Mouse (Mus musculus) CH12.LX (cell line): Measurements from ENCODE around the gene Armcx5. TPM values are rescaled to one million over a fixed set of nuclear protein-coding genes. Genes with fewer than 3 reads are reported as not detected.
"Not testable (repeated sequence)": the region's sequence is repeated elsewhere in the genome, so short reads cannot be mapped to it uniquely, and the experiment has no call there.

Source experiments
- DNase-seq: peaks from one replicate; pipeline ENCODE4 v3.0.0-alpha.2; 2013; ENCODE audit errors: extremely low read depth
- H3K27ac ChIP-seq: 2 replicates; pipeline ENCODE4 v1.5.1; 2012; ENCODE audit warnings: low read depth, mild to moderate bottlenecking, control low read depth, moderate library complexity; ENCODE audit not compliant: insufficient read depth
- H3K27me3 ChIP-seq: replicated peaks from 2 replicates; pipeline ENCODE3; 2012; ENCODE audit warnings: inconsistent platforms
- H3K36me3 ChIP-seq, 2 experiments: replicated peaks in 1 of 2; 2 replicates each; pipeline versions ENCODE3 to v1.6.1; 2012; ENCODE audit warnings: inconsistent platforms in 1 of 2, low read length in 1 of 2, mild to moderate bottlenecking in 1 of 2, mixed read lengths in 1 of 2, moderate library complexity in 1 of 2; ENCODE audit not compliant: control insufficient read depth in 1 of 2, insufficient read depth in 1 of 2
- H3K4me1 ChIP-seq, 2 experiments: 2 replicates each; pipeline ENCODE4 v1.6.1; 2012; ENCODE audit warnings: inconsistent platforms in 1 of 2, moderate library complexity in 1 of 2; ENCODE audit not compliant: insufficient read depth in 2 of 2, control insufficient read depth in 1 of 2
- H3K4me2 ChIP-seq: 2 replicates; pipeline ENCODE4 v1.6.1; 2012; ENCODE audit warnings: low read depth, mild to moderate bottlenecking, control low read depth; ENCODE audit not compliant: poor library complexity, insufficient read depth, severe bottlenecking
- H3K4me3 ChIP-seq, 3 experiments: fragments of 150-350 bp in 1 of 3; sonication (generic) in 1 of 3; replicated peaks in 1 of 3; 2 replicates each; pipeline versions ENCODE3 to v1.5.1; 2011 to 2012; ENCODE audit warnings: low read depth in 2 of 3, low read length in 2 of 3, mild to moderate bottlenecking in 2 of 3, moderate library complexity in 2 of 3, control low read depth in 1 of 3, improper control_type of control experiment in 1 of 3, inconsistent platforms in 1 of 3, mixed read lengths in 1 of 3; ENCODE audit not compliant: poor library complexity in 1 of 3
- H3K79me2 ChIP-seq: replicated peaks from 2 replicates; pipeline ENCODE4 v1.6.1; 2012; ENCODE audit warnings: mild to moderate bottlenecking, moderate library complexity; ENCODE audit not compliant: control insufficient read depth, poor library complexity, insufficient read depth, severe bottlenecking; ENCODE audit errors: extremely low read depth
- H3K9ac ChIP-seq: 2 replicates; pipeline ENCODE4 v1.6.1; 2012; ENCODE audit warnings: low read depth, mild to moderate bottlenecking, control low read depth, moderate library complexity; ENCODE audit not compliant: insufficient read depth
- H3K9me3 ChIP-seq: replicated peaks from 2 replicates; pipeline ENCODE3; 2012; ENCODE audit warnings: low read length, inconsistent platforms, mixed read lengths
- CHD2 ChIP-seq: IDR thresholded peaks from 2 replicates; pipeline ENCODE4 v1.6.1; 2011; ENCODE audit warnings: low read length, improper control_type of control experiment
- E2F4 ChIP-seq: IDR thresholded peaks from 2 replicates; pipeline ENCODE4 v1.6.1; 2011; ENCODE audit warnings: low read depth, low read length, improper control_type of control experiment; ENCODE audit not compliant: insufficient replicate concordance
- ELF1 ChIP-seq: IDR thresholded peaks from 2 replicates; pipeline ENCODE4 v1.6.1; 2014; ENCODE audit warnings: low read depth, mild to moderate bottlenecking, inconsistent platforms, low read length, improper control_type of control experiment
- MAX ChIP-seq: IDR thresholded peaks from 2 replicates; pipeline ENCODE4 v1.6.1; 2011; ENCODE audit warnings: low read length, improper control_type of control experiment
- MEF2A ChIP-seq: IDR thresholded peaks from 2 replicates; pipeline ENCODE4 v1.6.1; 2014; ENCODE audit warnings: low read depth, mild to moderate bottlenecking, inconsistent platforms, low read length, improper control_type of control experiment, borderline replicate concordance
- MXI1 ChIP-seq: IDR thresholded peaks from 2 replicates; pipeline ENCODE4 v1.6.1; 2011; ENCODE audit warnings: mild to moderate bottlenecking, low read depth, low read length, improper control_type of control experiment
- MYC ChIP-seq: IDR thresholded peaks from 2 replicates; pipeline ENCODE4 v1.6.1; 2011; ENCODE audit warnings: low read depth, mild to moderate bottlenecking, improper control_type of control experiment, low read length
- POLR2AphosphoS2 ChIP-seq: IDR thresholded peaks from 2 replicates; pipeline ENCODE4 v1.6.1; 2011; ENCODE audit warnings: low read depth, low read length, improper control_type of control experiment
- RAD21 ChIP-seq: IDR thresholded peaks from 2 replicates; pipeline ENCODE4 v1.6.1; 2011; ENCODE audit warnings: low read depth, mild to moderate bottlenecking, low read length, improper control_type of control experiment, moderate library complexity
- SIN3A ChIP-seq: IDR thresholded peaks from 2 replicates; pipeline ENCODE4 v1.6.1; 2012; ENCODE audit warnings: low read length, improper control_type of control experiment, inconsistent platforms
- TCF12 ChIP-seq: IDR thresholded peaks from 2 replicates; pipeline ENCODE4 v1.6.1; 2014; ENCODE audit warnings: low read depth, mild to moderate bottlenecking, inconsistent platforms, low read length, improper control_type of control experiment
- UBTF ChIP-seq: IDR thresholded peaks from 2 replicates; pipeline ENCODE4 v1.6.1; 2012; ENCODE audit warnings: low read depth, mild to moderate bottlenecking, inconsistent platforms, low read length, improper control_type of control experiment, moderate library complexity
- USF1 ChIP-seq: IDR thresholded peaks from 2 replicates; pipeline ENCODE4 v1.6.1; 2014; ENCODE audit warnings: low read depth, mild to moderate bottlenecking, inconsistent platforms, low read length, improper control_type of control experiment
- USF2 ChIP-seq: conservative IDR thresholded peaks from 2 replicates; pipeline ENCODE4 v1.6.1; 2011; ENCODE audit warnings: low read depth, low read length, improper control_type of control experiment
- ZKSCAN1 ChIP-seq: IDR thresholded peaks from 2 replicates; pipeline ENCODE4 v1.6.1; 2012; ENCODE audit warnings: low read depth, inconsistent platforms, low read length, improper control_type of control experiment, borderline replicate concordance
- ZMIZ1 ChIP-seq: IDR thresholded peaks from 2 replicates; pipeline ENCODE4 v1.6.1; 2012; ENCODE audit warnings: low read depth, mild to moderate bottlenecking, inconsistent platforms, low read length, improper control_type of control experiment
- dilution Hi-C: fragments of 300-500 bp; cut with MboI; formaldehyde crosslinking; loops from 2 replicates; pipeline ENCODE4 v1.14.3; 2020; ENCODE audit warnings: low sequenced_read_pairs; ENCODE audit not compliant: extremely low pct_unique_long_range_greater_than_20kb, extremely low pct_ligation_motif_present
- in situ Hi-C: fragments of 300-500 bp; cut with MboI; formaldehyde crosslinking; loops from 3 replicates; pipeline ENCODE4 v1.14.3; 2019; ENCODE audit warnings: low sequenced_read_pairs, low pct_ligation_motif_present, low pct_unique_long_range_greater_than_20kb, mixed read lengths
- polyA plus RNA-seq: library from polyadenylated mRNA; unstranded; fragments of >175 nt; gene quantifications from 2 replicates; pipeline ENCODE4 v1.2.1, GENCODE M21; 2012; ENCODE audit warnings: low read depth; ENCODE audit not compliant: insufficient read length
- total RNA-seq, 2 experiments: library from RNA; depleted of rRNA; stranded (reverse); fragments of 300-350 nt in 1 of 2; fragments of >200 nt in 1 of 2; gene quantifications; 2 replicates each; pipeline ENCODE4 v1.2.3; 2012 to 2014

The Armcx5 gene
- total and polyA plus RNA-seq, 3 experiments: 5.6 to 10.9 (median 7.5) TPM

DNA sequence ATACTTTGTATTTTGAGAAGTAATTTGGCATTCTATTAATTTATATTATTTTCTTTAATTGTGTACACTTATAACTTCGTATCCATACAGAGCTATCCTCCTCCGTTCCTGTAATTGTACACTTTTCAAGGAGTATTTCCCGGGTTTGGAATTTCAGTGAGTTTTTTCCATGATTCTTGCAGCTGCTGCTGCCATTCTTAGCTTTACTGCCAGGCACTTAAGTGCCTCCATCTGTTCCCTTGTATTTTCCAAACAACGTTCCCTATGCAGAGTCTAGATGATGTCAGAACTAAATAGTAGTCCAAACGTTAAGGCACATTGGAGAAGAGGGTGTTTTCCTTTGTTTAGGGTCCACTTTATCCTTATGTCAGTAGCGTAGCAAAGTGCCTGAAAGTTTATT is 49.8 kb downstream of the Armcx5 start:
- no peaks in the 10 kb centered on the region for H3K79me2 ChIP-seq
- H3K9ac ChIP-seq: no peak overlapping the region
- DNase-seq: no peak
- H3K27ac ChIP-seq: no peak overlapping the region
- in situ Hi-C loops: no loop called here
- dilution Hi-C loops: no loop called here
- H3K27me3 ChIP-seq: no peaks in the 10 kb centered on the region
- no peaks in the 10 kb centered on the region for H3K36me3 ChIP-seq
- H3K4me3 ChIP-seq: no peak overlapping the region
- H3K4me2 ChIP-seq: no peak overlapping the region
- H3K9me3 ChIP-seq: no peaks in the 10 kb centered on the region
- H3K4me1 ChIP-seq: no peaks in the 10 kb centered on the region
- TF ChIP-seq E2F4 (no peak), ZMIZ1 (no peak), SIN3A (no peak), MYC (no peak), UBTF (no peak), ZKSCAN1 (no peak), ELF1 (no peak), RAD21 (no peak), MAX (no peak), TCF12 (no peak), MXI1 (no peak), USF2 (no peak), USF1 (no peak), MEF2A (no peak), POLR2AphosphoS2 (no peak), CHD2 (no peak)
- TF ChIP-seq, all 38 proteins: peak for 0

DNA sequence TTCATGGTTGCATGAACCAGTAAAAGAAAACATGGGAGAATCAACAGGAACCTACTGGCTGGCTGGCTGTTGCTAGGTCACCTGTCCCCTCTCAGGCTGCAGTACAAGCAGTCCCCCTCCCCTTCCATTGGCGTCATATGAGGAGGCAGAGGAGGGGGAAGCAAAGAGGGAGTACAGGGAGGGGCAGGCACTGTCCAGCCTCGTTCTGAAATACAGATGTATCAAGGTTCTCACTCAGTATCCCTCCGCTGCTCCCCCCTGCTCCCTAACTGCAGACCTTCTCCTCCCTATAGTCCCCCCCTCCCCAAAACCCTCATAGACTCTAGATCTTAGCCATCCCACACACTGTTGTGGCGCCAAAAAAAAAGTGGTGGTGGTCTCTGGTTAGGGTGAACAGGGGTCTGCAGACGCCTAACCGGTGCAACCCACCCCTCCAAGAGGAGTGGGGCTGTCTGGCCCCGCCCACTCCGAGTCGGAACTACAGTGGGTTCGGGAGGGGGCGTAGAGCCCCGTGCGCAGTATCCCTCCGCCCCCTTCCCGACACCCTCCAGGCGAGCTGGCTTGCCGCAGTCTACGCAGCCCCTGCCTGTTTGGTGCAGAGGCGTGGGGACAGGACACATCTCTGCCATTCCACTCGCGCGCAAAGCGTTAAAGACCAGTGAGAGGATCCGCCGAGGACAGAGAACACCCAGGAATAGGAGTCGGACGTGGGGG is 53.2 kb downstream of the Armcx5 start:
- in situ Hi-C loops, H3K4me2 ChIP-seq, H3K79me2 ChIP-seq, H3K4me1 ChIP-seq, H3K36me3 ChIP-seq, H3K9ac ChIP-seq, dilution Hi-C loops, DNase-seq, H3K27me3 ChIP-seq, H3K27ac ChIP-seq, H3K4me3 ChIP-seq, H3K9me3 ChIP-seq: not testable (repeated sequence)

DNA sequence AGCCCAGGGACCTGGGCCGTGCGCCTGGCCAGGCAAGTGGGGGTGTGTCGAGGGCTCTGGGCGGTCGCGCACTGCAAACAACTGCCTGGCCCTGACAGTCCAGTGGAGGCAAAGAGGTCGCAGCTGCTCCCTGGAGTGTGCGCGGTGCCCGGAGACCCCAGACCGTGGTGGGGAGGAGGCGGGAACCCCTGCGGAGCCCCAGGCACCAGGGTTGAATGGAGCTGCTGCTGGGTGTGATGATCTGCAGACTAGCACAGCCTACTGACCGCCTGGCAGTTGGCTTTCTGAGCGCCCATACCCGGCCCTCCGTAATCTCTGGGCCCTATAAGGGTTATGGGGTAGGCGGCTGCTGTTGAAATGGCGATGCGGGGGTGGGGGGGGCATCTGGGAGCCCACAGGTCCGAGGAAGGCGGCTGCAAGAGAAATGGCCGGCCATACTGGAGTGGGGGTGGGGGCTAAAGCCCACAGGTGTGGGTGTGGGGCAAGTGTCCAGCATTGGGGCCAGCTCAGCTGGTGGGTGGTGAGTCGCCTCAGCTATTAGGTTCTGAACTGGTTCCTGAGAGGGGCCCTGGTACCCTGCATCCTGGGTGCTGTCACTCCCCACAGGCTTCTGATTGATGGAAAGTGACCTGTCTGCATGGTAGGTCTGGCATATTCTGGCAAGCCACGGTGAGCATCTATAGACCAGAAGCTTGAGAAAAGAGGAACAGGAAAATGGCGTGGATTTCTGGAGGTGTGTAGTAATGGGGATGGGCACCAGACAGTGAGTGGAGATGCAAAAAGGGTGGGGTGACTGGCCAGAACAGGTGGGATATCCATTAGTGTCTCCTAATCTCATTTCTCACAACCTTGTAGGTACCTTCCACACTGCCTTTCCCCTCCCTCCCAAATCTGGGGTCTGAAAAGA is 54.0 kb downstream of the Armcx5 start:
- H3K9me3 ChIP-seq, in situ Hi-C loops, dilution Hi-C loops, H3K36me3 ChIP-seq, H3K27ac ChIP-seq, H3K4me2 ChIP-seq, H3K79me2 ChIP-seq, H3K9ac ChIP-seq, H3K4me3 ChIP-seq, DNase-seq, H3K27me3 ChIP-seq, H3K4me1 ChIP-seq: not testable (repeated sequence)
